Mouse (Mus musculus) hindbrain, embryonic 16.5 days (tissue): ENCODE measurements around the gene Grin2b. TPM values are rescaled to one million over a fixed set of nuclear protein-coding genes. Genes with fewer than 3 reads are reported as not detected.
"Not testable (repeated sequence)": the region's sequence is repeated elsewhere in the genome, so short reads cannot be mapped to it uniquely, and the experiment has no call there.

Experiments used
- ATAC-seq: fragments of 200-750 bp; cut with Nextera tagmentation; 2 replicates; pipeline ENCODE4 v1.8.0; 2017; ENCODE audit warnings: moderate TSS enrichment, moderate library complexity
- H3K27ac ChIP-seq: fragments of 300-500 bp; sonication (generic); 2 replicates; pipeline ENCODE4 v1.5.1; 2014; ENCODE audit warnings: low read depth, mild to moderate bottlenecking, control low read depth, low read length, moderate library complexity
- H3K27me3 ChIP-seq: fragments of 300-500 bp; sonication (generic); replicated peaks from 2 replicates; pipeline ENCODE4 v1.6.1; 2014; ENCODE audit warnings: low read length; ENCODE audit not compliant: control insufficient read depth, insufficient read depth
- H3K36me3 ChIP-seq: fragments of 300-500 bp; sonication (generic); 2 replicates; pipeline ENCODE4 v1.6.1; 2014; ENCODE audit warnings: mild to moderate bottlenecking, low read length, moderate library complexity, mixed read lengths; ENCODE audit not compliant: control insufficient read depth, insufficient read depth
- H3K4me1 ChIP-seq: fragments of 300-500 bp; sonication (generic); 2 replicates; pipeline ENCODE4 v1.6.1; 2014; ENCODE audit warnings: low read depth, low read length; ENCODE audit not compliant: control insufficient read depth, insufficient read depth
- H3K4me2 ChIP-seq: fragments of 300-500 bp; sonication (generic); 2 replicates; pipeline ENCODE4 v1.6.1; 2014; ENCODE audit warnings: mild to moderate bottlenecking, low read length, control low read depth, moderate library complexity
- H3K4me3 ChIP-seq: fragments of 300-500 bp; sonication (generic); 2 replicates; pipeline ENCODE4 v1.5.1; 2014; ENCODE audit warnings: mild to moderate bottlenecking, low read length, control low read depth, moderate library complexity
- H3K9ac ChIP-seq: fragments of 300-500 bp; sonication (generic); 2 replicates; pipeline ENCODE4 v1.6.1; 2014; ENCODE audit warnings: low read depth, mild to moderate bottlenecking, control low read depth, low read length, moderate library complexity
- H3K9me3 ChIP-seq: fragments of 300-500 bp; sonication (generic); 2 replicates; pipeline ENCODE4 v1.6.1; 2014; ENCODE audit warnings: mild to moderate bottlenecking, low read length, moderate library complexity; ENCODE audit not compliant: control insufficient read depth
- WGBS: fragments of 180-500 bp; shearing (Covaris S2); extraction: QIAGEN DNeasy Blood & Tissue Kit; methylation state at CpG from one replicate; pipeline ENCODE4 v1.1.7; 2014; 5-methylcytosine and 5-hydroxymethylcytosine counted together
- polyA plus RNA-seq: library from polyadenylated mRNA; unstranded; fragments of >200 nt; fragmentation: Nextera tagmentation; extraction: Ambion mirVana; gene quantifications from 2 replicates; pipeline ENCODE4 v1.2.1, GENCODE M21; 2015

The Grin2b gene
- polyA plus RNA-seq, 1 experiment from 2014 or later, result 56.1 TPM

- Histone ChIP-seq H3K36me3 (no peaks in the 10 kb centered on the region), H3K27ac (no peak overlapping the region), H3K4me1 (no peaks in the 10 kb centered on the region), H3K4me3 (no peak overlapping the region), H3K9me3 (no peaks in the 10 kb centered on the region), H3K9ac (no peak overlapping the region), H3K4me2 (no peak overlapping the region), H3K27me3 (no peaks in the 10 kb centered on the region)
- no peak for ATAC-seq
- WGBS, result 85% methylated on average over 3 of the region's 3 CpGs
Observed at GRCm38 (mm10) chr6:135832041-135832440, 341.3 kb downstream of the Grin2b start.

GRCm38 (mm10) chr6:135831032-135831431, 342.3 kb downstream of the Grin2b start:
- Histone ChIP-seq H3K27me3 (no peaks in the 10 kb centered on the region), H3K4me2 (no peak overlapping the region), H3K4me1 (no peaks in the 10 kb centered on the region), H3K9ac (no peak overlapping the region), H3K27ac (no peak overlapping the region), H3K9me3 (no peaks in the 10 kb centered on the region), H3K36me3 (no peaks in the 10 kb centered on the region), H3K4me3 (no peak overlapping the region)
- ATAC-seq, result no peak
- 90% methylated on average over 1 of the region's 1 CpGs for WGBS

- 89% methylated on average over 7 of the region's 7 CpGs for WGBS
- Histone ChIP-seq H3K36me3 (no peaks in the 10 kb centered on the region), H3K27ac (no peak overlapping the region), H3K4me1 (no peaks in the 10 kb centered on the region), H3K4me2 (no peak overlapping the region), H3K27me3 (no peaks in the 10 kb centered on the region), H3K9ac (no peak overlapping the region), H3K4me3 (no peak overlapping the region), H3K9me3 (no peaks in the 10 kb centered on the region)
- no peak for ATAC-seq
Observed at GRCm38 (mm10) chr6:135829458-135829857, 343.9 kb downstream of the Grin2b start.

- Histone ChIP-seq H3K27ac (no peak overlapping the region), H3K4me1 (no peaks in the 10 kb centered on the region), H3K27me3 (no peaks in the 10 kb centered on the region), H3K9me3 (no peaks in the 10 kb centered on the region), H3K4me2 (no peak overlapping the region), H3K4me3 (no peak overlapping the region), H3K9ac (no peak overlapping the region), H3K36me3 (no peaks in the 10 kb centered on the region)
- ATAC-seq, result no peak
- WGBS, result 41% methylated on average over 4 of the region's 4 CpGs
Observed at GRCm38 (mm10) chr6:135828976-135829375, 344.3 kb downstream of the Grin2b start.

GRCm38 (mm10) chr6:135827942-135828341, 345.4 kb downstream of the Grin2b start:
- no peak overlapping the region for H3K27ac ChIP-seq
- H3K4me1 ChIP-seq, result no peaks in the 10 kb centered on the region
- H3K36me3 ChIP-seq, result no peaks in the 10 kb centered on the region
- ATAC-seq, result no peak
- H3K9me3 ChIP-seq, result no peaks in the 10 kb centered on the region
- no peaks in the 10 kb centered on the region for H3K27me3 ChIP-seq
- H3K9ac ChIP-seq, result no peak overlapping the region
- no peak overlapping the region for H3K4me2 ChIP-seq
- H3K4me3 ChIP-seq, result no peak overlapping the region
- 22% methylated on average over 4 of the region's 4 CpGs for WGBS

- Histone ChIP-seq H3K27ac (no peak overlapping the region), H3K4me1 (no peaks in the 10 kb centered on the region)
- ATAC-seq, result no peak
Observed at GRCm38 (mm10) chr6:135827317-135827716, 346.0 kb downstream of the Grin2b start.

GRCm38 (mm10) chr6:135826776-135827175, 346.5 kb downstream of the Grin2b start:
- not testable (repeated sequence) for H3K4me1 ChIP-seq, H3K4me3 ChIP-seq, H3K27me3 ChIP-seq, H3K9ac ChIP-seq, H3K9me3 ChIP-seq, H3K36me3 ChIP-seq, H3K4me2 ChIP-seq, ATAC-seq, H3K27ac ChIP-seq
- WGBS, result 97% methylated on average over 7 of the region's 7 CpGs

More at GRCm38 (mm10) chr6:135827317-135827716, 346.0 kb downstream of the Grin2b start:
- no peak overlapping the region for H3K4me2 ChIP-seq
- no peaks in the 10 kb centered on the region for H3K9me3 ChIP-seq
- no peaks in the 10 kb centered on the region for H3K36me3 ChIP-seq
- no peak overlapping the region for H3K9ac ChIP-seq
- WGBS, result 80% methylated on average over 3 of the region's 3 CpGs
- H3K4me3 ChIP-seq, result no peak overlapping the region
- no peaks in the 10 kb centered on the region for H3K27me3 ChIP-seq

GRCm38 (mm10) chr6:135817391-135817790, 355.9 kb downstream of the Grin2b start:
- H3K9ac ChIP-seq, result no peak overlapping the region
- H3K27me3 ChIP-seq, result no peaks in the 10 kb centered on the region
- H3K4me3 ChIP-seq, result no peak overlapping the region
- no peak overlapping the region for H3K4me2 ChIP-seq
- H3K4me1 ChIP-seq, result no peaks in the 10 kb centered on the region
- H3K36me3 ChIP-seq, result no peaks in the 10 kb centered on the region
- no peak overlapping the region for H3K27ac ChIP-seq
- H3K9me3 ChIP-seq, result no peaks in the 10 kb centered on the region
- no peak; the same call in 1 of the 2 replicates for ATAC-seq
- WGBS, result 88% methylated on average over 2 of the region's 2 CpGs

- Histone ChIP-seq H3K27me3 (no peaks in the 10 kb centered on the region), H3K9ac (no peak overlapping the region), H3K4me2 (no peak overlapping the region), H3K4me1 (no peaks in the 10 kb centered on the region), H3K36me3 (no peaks in the 10 kb centered on the region), H3K27ac (no peak overlapping the region), H3K9me3 (no peaks in the 10 kb centered on the region), H3K4me3 (no peak overlapping the region)
- 74% methylated on average over 7 of the region's 7 CpGs for WGBS
- ATAC-seq, result no peak
Observed at GRCm38 (mm10) chr6:135813755-135814154, 359.6 kb downstream of the Grin2b start.

- Histone ChIP-seq H3K9ac (no peak overlapping the region), H3K36me3 (no peaks in the 10 kb centered on the region), H3K27me3 (no peaks in the 10 kb centered on the region), H3K4me3 (no peak overlapping the region), H3K4me2 (no peak overlapping the region), H3K27ac (no peak overlapping the region), H3K4me1 (0 out of 2 replicates have a peak, but pooled peaks cover 3% of the 10 kb centered on the region), H3K9me3 (no peaks in the 10 kb centered on the region)
- 44% methylated on average over 9 of the region's 9 CpGs for WGBS
- ATAC-seq, result no peak
Observed at GRCm38 (mm10) chr6:135805436-135805835, 367.9 kb downstream of the Grin2b start.
